Mouse (Mus musculus) hindbrain, embryonic 15.5 days (tissue): Measurements from ENCODE around the gene Prm2. TPM values are rescaled to one million over a fixed set of nuclear protein-coding genes. Genes with fewer than 3 reads are reported as not detected.
A peak's percentile ranks its signal among the peaks of the same experiment; 100 is the strongest.

Experiments
- ATAC-seq: fragments of 200-750 bp; cut with Nextera tagmentation; 2 replicates; pipeline ENCODE4 v1.8.0; 2017; ENCODE audit warnings: low read depth, moderate number of reproducible peaks, moderate TSS enrichment; ENCODE audit not compliant: low FRiP score
- H3K27ac ChIP-seq: fragments of 300-500 bp; sonication (generic); replicated peaks from 2 replicates; pipeline ENCODE4 v1.5.1; 2015; ENCODE audit warnings: mild to moderate bottlenecking, inconsistent platforms
- H3K27me3 ChIP-seq: fragments of 300-500 bp; sonication (generic); 2 replicates; pipeline ENCODE4 v1.6.1; 2015; ENCODE audit warnings: control low read depth, inconsistent platforms
- H3K36me3 ChIP-seq: fragments of 300-500 bp; sonication (generic); 2 replicates; pipeline ENCODE4 v1.6.1; 2015; ENCODE audit warnings: control low read depth, inconsistent platforms
- H3K4me1 ChIP-seq: fragments of 300-500 bp; sonication (generic); replicated peaks from 2 replicates; pipeline ENCODE4 v1.6.1; 2015; ENCODE audit warnings: control low read depth, inconsistent platforms
- H3K4me2 ChIP-seq: fragments of 300-500 bp; sonication (generic); 2 replicates; pipeline ENCODE4 v1.6.1; 2015; ENCODE audit warnings: moderate library complexity, mild to moderate bottlenecking, inconsistent platforms
- H3K4me3 ChIP-seq: fragments of 300-500 bp; sonication (generic); 2 replicates; pipeline ENCODE4 v1.5.1; 2015; ENCODE audit warnings: mild to moderate bottlenecking, inconsistent platforms
- H3K9ac ChIP-seq: fragments of 300-500 bp; sonication (generic); 2 replicates; pipeline ENCODE4 v1.6.1; 2015; ENCODE audit warnings: inconsistent platforms
- H3K9me3 ChIP-seq: fragments of 300-500 bp; sonication (generic); 2 replicates; pipeline ENCODE4 v1.6.1; 2016; ENCODE audit warnings: control low read depth, inconsistent platforms
- WGBS: fragments of 180-500 bp; shearing (Covaris S2); methylation state at CpG from one replicate; pipeline ENCODE4 v1.1.7; 2015; 5-methylcytosine and 5-hydroxymethylcytosine counted together
- polyA plus RNA-seq: library from polyadenylated mRNA; unstranded; fragments of >200 nt; fragmentation: Nextera tagmentation; extraction: Ambion mirVana; gene quantifications from 2 replicates; pipeline ENCODE4 v1.2.1, GENCODE M21; 2015

Prm2 gene
- not detected in 2 replicates for polyA plus RNA-seq

GRCm38 (mm10) chr16:10796034-10796433 lies at the start of gene Prm2:
TSS of gene Prm2 (minus strand) at chr16:10796134.
- no peaks in the 10 kb centered on the region for H3K36me3 ChIP-seq
- 0 out of 2 replicates have a peak, but pooled peaks cover 5% of the 10 kb centered on the region for H3K27me3 ChIP-seq
- H3K9ac ChIP-seq: no peak within 1 kb of the TSS
- no peak within 1 kb of the TSS for H3K27ac ChIP-seq
- no peaks in the 10 kb centered on the region for H3K4me1 ChIP-seq
- no peak within 1 kb of the TSS for H3K4me2 ChIP-seq
- ATAC-seq: no peak
- WGBS: 78% methylated on average over 6 of the region's 6 CpGs
- H3K9me3 ChIP-seq: no peaks in the 10 kb centered on the region
- H3K4me3 ChIP-seq: no peak within 1 kb of the TSS

GRCm38 (mm10) chr16:10844319-10844670 lies 48.4 kb upstream of the Prm2 start:
- no peaks in the 10 kb centered on the region for H3K27me3 ChIP-seq
- H3K4me1 ChIP-seq: peaks cover 9% of the 10 kb centered on the region
- H3K4me3 ChIP-seq: no peak overlapping the region
- H3K36me3 ChIP-seq: no peaks in the 10 kb centered on the region
- H3K27ac ChIP-seq: 0 out of 2 replicates have a peak overlapping the region, but pooled peaks have one; percentile 18
- 64% methylated on average over 6 of the region's 6 CpGs for WGBS
- no peak for ATAC-seq
- H3K4me2 ChIP-seq: peak overlapping the region; percentile 46; the same call in 1 of the 2 replicates
- no peak overlapping the region for H3K9ac ChIP-seq
- no peaks in the 10 kb centered on the region for H3K9me3 ChIP-seq

- ATAC-seq: 0 out of 2 replicates have a peak, but pooled peaks have one; percentile 38
- Histone ChIP-seq H3K4me3 (0 out of 2 replicates have a peak overlapping the region, but pooled peaks have one; percentile 7), H3K36me3 (no peaks in the 10 kb centered on the region), H3K27me3 (no peaks in the 10 kb centered on the region), H3K4me2 (peak overlapping the region; percentile 46), H3K27ac (0 out of 2 replicates have a peak overlapping the region, but pooled peaks have one; percentile 18), H3K9me3 (no peaks in the 10 kb centered on the region), H3K9ac (no peak overlapping the region), H3K4me1 (peaks cover 9% of the 10 kb centered on the region)
- 23% methylated on average over 18 of the region's 18 CpGs for whole genome bisulfite sequencing
These were observed 47.8 kb upstream of the Prm2 start for GRCm38 (mm10) chr16:10843486-10844318.

- no peaks in the 10 kb centered on the region for H3K9me3 ChIP-seq
- no peak overlapping the region for H3K4me2 ChIP-seq
- H3K36me3 ChIP-seq: no peaks in the 10 kb centered on the region
- no peak for ATAC-seq
- no peak overlapping the region for H3K27ac ChIP-seq
- no peaks in the 10 kb centered on the region for H3K27me3 ChIP-seq
- no peak overlapping the region for H3K4me3 ChIP-seq
- H3K4me1 ChIP-seq: peaks cover 12% of the 10 kb centered on the region
- WGBS: 44% methylated on average over 4 of the region's 4 CpGs
- H3K9ac ChIP-seq: no peak overlapping the region
These were observed 46.4 kb upstream of the Prm2 start for GRCm38 (mm10) chr16:10842282-10842855.

GRCm38 (mm10) chr16:10840018-10840417 lies 44.1 kb upstream of the Prm2 start:
- Histone ChIP-seq H3K27me3 (no peaks in the 10 kb centered on the region), H3K27ac (no peak overlapping the region), H3K4me2 (no peak overlapping the region), H3K36me3 (no peaks in the 10 kb centered on the region), H3K4me3 (no peak overlapping the region), H3K9ac (no peak overlapping the region), H3K4me1 (peaks cover 16% of the 10 kb centered on the region), H3K9me3 (no peaks in the 10 kb centered on the region)
- 92% methylated on average over 13 of the region's 14 CpGs for WGBS
- no peak for ATAC-seq

- 31% methylated on average over 10 of the region's 10 CpGs for WGBS
- H3K4me1 ChIP-seq: peaks cover 15% of the 10 kb centered on the region
- peaks cover 6% of the 10 kb centered on the region; the same call in 1 of the 2 replicates for H3K27me3 ChIP-seq
- no peaks in the 10 kb centered on the region for H3K36me3 ChIP-seq
- ATAC-seq: no peak
- H3K4me3 ChIP-seq: no peak overlapping the region
- no peak overlapping the region for H3K4me2 ChIP-seq
- H3K9ac ChIP-seq: no peak overlapping the region
- no peaks in the 10 kb centered on the region for H3K9me3 ChIP-seq
- no peak overlapping the region for H3K27ac ChIP-seq
These were observed 42.7 kb upstream of the Prm2 start for GRCm38 (mm10) chr16:10838487-10839245.

GRCm38 (mm10) chr16:10837903-10838302 lies 42.0 kb upstream of the Prm2 start:
- ATAC-seq: no peak

GRCm38 (mm10) chr16:10837250-10837649 lies 41.3 kb upstream of the Prm2 start:
- no peak overlapping the region for H3K27ac ChIP-seq
- H3K36me3 ChIP-seq: no peaks in the 10 kb centered on the region
- no peaks in the 10 kb centered on the region for H3K9me3 ChIP-seq
- H3K4me3 ChIP-seq: no peak overlapping the region
- peaks cover 8% of the 10 kb centered on the region; the same call in 1 of the 2 replicates for H3K27me3 ChIP-seq
- ATAC-seq: no peak
- H3K4me1 ChIP-seq: peaks cover 12% of the 10 kb centered on the region
- H3K9ac ChIP-seq: no peak overlapping the region
- 90% methylated on average over 3 of the region's 3 CpGs for WGBS
- no peak overlapping the region for H3K4me2 ChIP-seq

More at GRCm38 (mm10) chr16:10837903-10838302, 42.0 kb upstream of the Prm2 start:
- WGBS: 83% methylated on average over 1 of the region's 1 CpGs
- H3K27me3 ChIP-seq: peaks cover 8% of the 10 kb centered on the region; the same call in 1 of the 2 replicates
- H3K36me3 ChIP-seq: no peaks in the 10 kb centered on the region
- no peak overlapping the region for H3K27ac ChIP-seq
- peaks cover 12% of the 10 kb centered on the region for H3K4me1 ChIP-seq
- no peak overlapping the region for H3K4me3 ChIP-seq
- H3K9me3 ChIP-seq: no peaks in the 10 kb centered on the region
- no peak overlapping the region for H3K4me2 ChIP-seq
- H3K9ac ChIP-seq: no peak overlapping the region

- Histone ChIP-seq H3K27me3 (peaks cover 8% of the 10 kb centered on the region; the same call in 1 of the 2 replicates), H3K27ac (no peak overlapping the region), H3K9ac (no peak overlapping the region), H3K4me3 (no peak overlapping the region), H3K4me2 (no peak overlapping the region), H3K9me3 (no peaks in the 10 kb centered on the region), H3K36me3 (no peaks in the 10 kb centered on the region), H3K4me1 (peaks cover 12% of the 10 kb centered on the region)
- WGBS: 98% methylated on average over 3 of the region's 3 CpGs
- no peak for ATAC-seq
These were observed 40.5 kb upstream of the Prm2 start for GRCm38 (mm10) chr16:10836388-10836787.

- Histone ChIP-seq H3K27ac (no peak within 1 kb of the TSS), H3K9ac (peak within 1 kb of the TSS; percentile 60), H3K9me3 (no peaks in the 10 kb centered on the region), H3K4me1 (peaks cover 12% of the 10 kb centered on the region), H3K4me3 (peak within 1 kb of the TSS; percentile 83), H3K36me3 (no peaks in the 10 kb centered on the region), H3K4me2 (peak within 1 kb of the TSS; percentile 99), H3K27me3 (peaks cover 8% of the 10 kb centered on the region; the same call in 1 of the 2 replicates)
- WGBS: under 1% methylated on average over 54 of the region's 69 CpGs
- peak; percentile 93 for ATAC-seq
These were observed 39.1 kb upstream of the Prm2 start, which contains the start of gene Rmi2 for GRCm38 (mm10) chr16:10834911-10835587. TSS of gene Rmi2 (plus strand) at chr16:10835059.

GRCm38 (mm10) chr16:10834542-10834910 lies 38.6 kb upstream of the Prm2 start:
- Histone ChIP-seq H3K4me1 (peaks cover 12% of the 10 kb centered on the region), H3K9me3 (no peaks in the 10 kb centered on the region), H3K36me3 (no peaks in the 10 kb centered on the region), H3K9ac (peak overlapping the region; percentile 27; the same call in 1 of the 2 replicates), H3K4me3 (peak overlapping the region; percentile 83), H3K4me2 (peak overlapping the region; percentile 99), H3K27ac (no peak overlapping the region), H3K27me3 (peaks cover 8% of the 10 kb centered on the region; the same call in 1 of the 2 replicates)
- 8% methylated on average over 12 of the region's 12 CpGs for WGBS
- ATAC-seq: no peak
